Mouse (Mus musculus): Measurements from ENCODE around the gene Mansc1. TPM values are rescaled to one million over a fixed set of nuclear protein-coding genes. Genes with fewer than 3 reads are reported as not detected.

Gene Mansc1
- total RNA-seq, 2 experiments from 2014 or later: 5.0 to 6.3 TPM

DNA sequence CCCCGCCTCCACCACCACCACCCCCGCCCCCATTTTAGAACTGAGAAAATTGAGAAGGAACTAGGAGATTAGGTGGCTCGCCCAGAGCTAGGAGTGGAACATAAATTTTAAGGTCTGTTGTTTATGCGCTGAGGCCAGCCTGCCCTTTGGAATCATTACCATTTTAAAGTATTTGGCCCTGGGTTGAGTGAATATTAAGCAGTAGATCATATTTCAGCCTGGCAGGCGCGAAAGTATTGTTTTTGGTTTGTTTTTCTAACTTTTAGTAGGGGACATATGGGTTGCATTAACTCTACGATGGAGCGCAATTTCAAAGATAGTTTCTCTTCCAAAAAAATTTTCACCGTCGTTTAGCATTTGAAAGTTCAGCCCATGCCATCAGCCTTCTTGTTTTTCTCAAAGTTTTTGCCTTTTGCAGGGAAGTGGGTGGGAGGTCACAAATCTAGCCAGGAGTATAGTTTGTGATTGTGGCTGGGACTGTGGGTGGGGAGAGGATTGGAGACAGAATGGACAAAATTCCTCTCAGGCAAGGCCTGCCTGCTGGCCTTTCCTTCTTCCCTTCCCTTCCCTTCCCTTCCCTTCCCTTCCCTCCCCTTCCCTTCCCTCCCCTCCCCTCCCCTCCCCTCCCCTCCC is 29.8 kb downstream of the Mansc1 start:
- no peak for ATAC-seq (replicated peaks; ENCODE audit: poor library complexity, severe bottlenecking)

DNA sequence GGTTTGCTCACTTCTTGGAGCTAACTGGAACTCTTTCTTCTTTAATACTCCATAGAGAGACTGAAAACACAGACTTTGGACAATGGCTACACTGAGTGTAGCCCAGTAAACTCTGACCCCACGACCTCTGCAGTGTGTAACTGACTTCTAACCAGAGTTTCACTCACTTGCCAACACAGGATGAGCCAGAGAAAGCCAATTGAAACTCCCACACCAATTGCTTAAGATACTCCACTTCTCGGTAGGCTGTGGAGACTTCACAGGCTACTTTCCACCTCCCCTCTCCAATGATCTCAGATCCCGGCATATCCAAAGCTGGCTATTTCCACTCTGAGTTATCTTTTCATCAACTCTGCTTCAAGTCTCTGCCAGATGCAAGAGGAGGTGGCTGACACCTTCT is 30.5 kb downstream of the Mansc1 start:
- ATAC-seq (replicated peaks; ENCODE audit: poor library complexity, severe bottlenecking): no peak

- no peak for ATAC-seq (replicated peaks; ENCODE audit: poor library complexity, severe bottlenecking)
Measured at GRCm38 (mm10) chr6:134601130-134601529, 31.2 kb downstream of the Mansc1 start.

DNA sequence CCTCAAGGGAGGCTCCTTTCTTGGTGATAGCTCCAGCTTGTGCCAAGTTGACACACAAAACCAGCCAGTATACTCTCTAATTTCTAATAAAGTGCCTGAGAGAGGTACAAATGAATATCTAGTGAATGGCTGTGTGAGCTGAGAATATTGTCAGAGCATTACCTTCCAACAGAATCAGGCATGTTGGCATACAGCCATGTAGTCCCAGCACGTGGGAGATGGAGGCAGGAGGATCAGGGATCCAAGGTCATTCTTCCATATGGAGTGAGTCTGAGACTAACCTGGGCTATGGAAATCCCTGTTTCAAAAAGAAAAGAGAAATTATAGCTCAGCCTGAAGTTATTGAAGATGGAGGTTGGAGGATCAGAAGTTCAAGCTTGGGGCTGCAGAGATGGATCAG is 33.0 kb downstream of the Mansc1 start:
- no peak for ATAC-seq (replicated peaks; ENCODE audit: poor library complexity, severe bottlenecking)

DNA sequence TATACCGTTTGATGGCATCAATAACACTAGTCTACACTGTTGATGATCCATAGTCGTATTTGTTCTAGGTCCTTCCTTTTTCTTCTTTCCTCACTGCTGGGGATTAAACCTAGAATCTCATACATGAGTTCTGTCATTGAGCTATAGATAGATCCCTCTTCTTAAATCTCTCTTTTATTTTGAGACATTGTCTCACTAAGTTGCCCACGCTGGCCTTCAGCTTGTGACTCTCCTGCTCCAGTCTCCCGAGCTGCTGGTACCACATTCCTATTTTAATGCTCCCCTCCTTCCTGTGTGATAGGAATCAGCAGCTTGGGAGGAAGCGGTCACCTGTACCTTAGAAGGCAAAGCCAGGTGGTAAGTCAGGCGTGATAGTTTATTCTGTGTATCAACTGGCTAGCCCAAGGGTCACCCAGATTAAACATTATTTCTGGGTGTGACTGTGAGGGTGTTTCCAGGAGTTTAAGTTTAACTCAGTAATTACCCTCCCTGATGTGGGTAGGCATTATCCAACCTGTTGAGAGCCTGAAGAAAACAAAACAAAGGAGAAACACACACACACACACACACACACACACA is 34.5 kb downstream of the Mansc1 start:
- no peak for ATAC-seq (replicated peaks; ENCODE audit: poor library complexity, severe bottlenecking)

DNA sequence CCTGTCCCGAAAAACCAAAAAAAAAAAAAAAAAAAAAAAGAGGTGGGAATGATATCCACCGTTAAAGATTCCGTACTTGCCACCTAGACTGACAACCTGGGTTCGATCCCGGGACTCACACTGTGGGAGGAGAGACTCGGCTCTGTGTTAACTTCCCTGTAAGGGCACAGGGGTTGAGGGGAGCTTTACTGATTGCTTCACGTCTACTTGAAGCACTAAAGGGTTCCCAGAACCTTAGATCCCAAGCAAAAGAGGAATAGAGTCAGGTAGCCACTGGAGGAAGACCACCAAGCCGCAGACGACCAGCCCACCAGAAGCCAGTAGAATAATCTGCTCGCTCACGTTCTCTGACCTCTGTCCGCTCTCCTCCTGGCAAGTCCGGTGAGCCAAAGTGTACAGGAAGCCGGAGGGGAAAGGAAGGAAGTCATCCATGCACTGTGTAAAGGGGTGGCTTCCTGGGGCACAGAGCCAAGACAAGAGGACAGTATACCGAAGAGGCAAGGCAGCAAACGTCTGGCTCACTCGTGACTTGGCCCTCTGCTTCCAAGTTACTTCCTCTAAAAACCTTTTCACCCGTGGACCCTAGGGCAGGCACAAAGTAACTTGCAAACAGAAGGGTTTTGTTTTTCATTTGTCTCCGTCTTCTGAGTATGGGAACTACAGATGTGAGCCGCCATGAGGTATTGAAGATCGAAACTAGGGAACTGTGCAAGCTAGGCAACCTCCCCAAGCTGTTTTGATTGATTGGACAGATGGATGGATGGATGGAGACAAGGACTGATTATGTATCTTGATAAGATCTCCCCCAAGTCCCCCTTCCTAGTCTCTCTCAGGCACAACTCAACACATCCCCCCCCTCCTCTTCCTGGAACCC is 37.5 kb downstream of the Mansc1 start:
- ATAC-seq (replicated peaks; ENCODE audit: poor library complexity, severe bottlenecking): peak; percentile 93

DNA sequence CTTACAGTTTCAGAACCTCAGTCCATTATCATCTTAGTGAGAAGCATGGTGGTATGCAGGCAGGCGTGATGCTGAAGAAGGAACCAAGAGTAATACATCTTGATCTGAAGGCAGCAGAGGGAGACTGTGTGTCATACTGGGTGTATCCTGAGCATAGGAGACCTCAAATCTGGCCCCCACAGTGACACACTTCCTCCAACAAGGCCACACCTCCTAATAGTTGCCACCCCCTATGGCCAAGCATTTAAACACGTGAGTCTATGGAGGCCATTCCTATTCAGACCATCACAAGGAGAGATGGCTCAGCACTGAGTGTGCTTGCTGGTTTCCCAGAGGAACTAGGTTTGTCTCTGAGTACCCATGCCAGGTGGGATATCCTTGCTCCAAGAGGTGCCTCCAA is 40.7 kb downstream of the Mansc1 start:
- no peak for ATAC-seq (replicated peaks; ENCODE audit: poor library complexity, severe bottlenecking)

DNA sequence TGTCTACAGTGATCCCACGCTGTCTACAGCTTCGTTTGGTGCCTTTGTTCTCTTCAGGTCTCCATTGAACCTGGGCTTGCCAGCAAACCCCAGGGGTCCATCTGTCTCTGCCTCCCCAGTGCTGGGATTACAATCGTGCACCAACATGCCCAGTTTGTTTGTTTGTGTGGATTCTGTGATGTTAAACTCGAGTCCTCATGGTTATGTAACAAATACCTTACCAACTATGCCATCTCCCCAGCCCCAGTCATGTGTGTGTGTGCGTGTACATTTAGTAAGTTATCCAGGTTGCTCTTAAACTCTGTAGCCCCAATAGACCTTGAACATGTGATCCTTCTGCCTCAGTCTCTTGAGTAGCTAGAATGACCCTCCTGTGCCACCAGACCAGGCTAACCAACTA is 46.0 kb downstream of the Mansc1 start:
- ATAC-seq (replicated peaks; ENCODE audit: poor library complexity, severe bottlenecking): no peak

DNA sequence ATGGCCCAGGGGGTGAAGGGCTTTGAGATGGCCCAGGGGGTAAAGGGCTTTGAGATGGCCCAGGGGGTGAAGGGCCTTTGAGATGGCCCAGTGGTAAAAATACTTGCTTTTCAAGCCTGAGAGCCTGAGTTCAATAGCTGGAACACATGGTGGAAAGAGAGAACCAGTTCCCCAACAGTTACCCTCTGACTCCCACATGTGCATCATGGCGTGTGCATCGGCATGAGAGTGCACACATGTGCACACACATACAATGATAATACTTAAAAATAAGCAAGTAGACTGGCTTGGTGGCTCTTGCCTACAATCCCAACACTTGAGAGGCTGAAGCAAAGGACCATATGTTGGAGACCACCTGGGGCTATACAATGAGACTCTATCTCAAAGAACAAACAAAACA is 47.7 kb downstream of the Mansc1 start:
- ATAC-seq (replicated peaks; ENCODE audit: poor library complexity, severe bottlenecking): no peak

DNA sequence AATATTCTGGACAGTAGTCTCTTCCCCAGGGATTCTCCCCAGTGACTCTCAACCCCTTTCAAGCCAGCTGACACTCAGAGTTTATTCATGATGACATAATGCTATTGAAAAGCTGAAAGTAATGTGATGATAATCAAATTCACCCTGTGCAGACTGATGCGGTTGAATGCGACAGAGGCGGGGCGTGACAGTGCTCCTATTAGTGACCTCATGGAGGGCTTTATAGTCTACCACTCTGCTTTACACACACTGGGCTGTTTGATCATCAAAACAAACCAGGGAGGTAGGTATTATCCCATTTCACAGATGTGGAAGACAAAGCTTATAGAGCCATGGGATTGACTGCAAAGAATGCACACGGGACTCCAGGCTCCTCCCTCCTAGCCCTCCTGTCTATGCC is 50.2 kb downstream of the Mansc1 start:
- ATAC-seq (replicated peaks; ENCODE audit: poor library complexity, severe bottlenecking): no peak

- ATAC-seq (replicated peaks; ENCODE audit: poor library complexity, severe bottlenecking): no peak
Measured at GRCm38 (mm10) chr6:134579506-134579905, 52.8 kb downstream of the Mansc1 start.

DNA sequence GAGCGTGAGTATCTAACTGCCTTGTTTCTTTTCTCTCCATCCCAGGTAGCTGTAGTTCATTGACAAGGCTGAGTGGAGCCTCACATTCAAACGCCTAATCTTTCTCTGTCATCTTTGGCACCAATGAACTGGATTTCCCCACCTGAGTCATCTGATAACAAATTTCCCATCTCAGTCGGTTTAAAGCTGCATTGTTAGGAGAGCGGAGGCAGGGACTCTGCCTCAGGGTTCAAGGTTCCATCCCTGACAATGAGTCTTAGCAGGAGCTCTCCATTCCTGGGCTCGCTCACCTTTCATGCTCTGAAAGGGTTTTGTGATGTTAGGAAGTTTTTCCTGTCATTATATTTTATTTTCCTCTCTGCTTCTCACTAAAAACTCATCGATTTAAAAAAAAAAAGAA is 54.2 kb downstream of the Mansc1 start:
- no peak for ATAC-seq (replicated peaks; ENCODE audit: poor library complexity, severe bottlenecking)

- no peak for ATAC-seq (replicated peaks; ENCODE audit: poor library complexity, severe bottlenecking)
Measured at GRCm38 (mm10) chr6:134575288-134575741, 57.0 kb downstream of the Mansc1 start.

GRCm38 (mm10) chr6:134567986-134568556 is 64.2 kb downstream of the Mansc1 start:
- ATAC-seq (replicated peaks; ENCODE audit: poor library complexity, severe bottlenecking): no peak

GRCm38 (mm10) chr6:134566818-134567485 is 65.3 kb downstream of the Mansc1 start, which contains the start of gene Lrp6:
Gene Lrp6, minus strand, starts transcription at chr6:134566965.
- ATAC-seq (replicated peaks; ENCODE audit: poor library complexity, severe bottlenecking): peak; percentile 88

- ATAC-seq (replicated peaks; ENCODE audit: poor library complexity, severe bottlenecking): peak; percentile 3; the same call in 1 of the 2 replicates
Measured at GRCm38 (mm10) chr6:134566248-134566817, 66.0 kb downstream of the Mansc1 start.

GRCm38 (mm10) chr6:134565606-134566247 is 66.6 kb downstream of the Mansc1 start:
- peak; percentile 43 for ATAC-seq (replicated peaks; ENCODE audit: poor library complexity, severe bottlenecking)

DNA sequence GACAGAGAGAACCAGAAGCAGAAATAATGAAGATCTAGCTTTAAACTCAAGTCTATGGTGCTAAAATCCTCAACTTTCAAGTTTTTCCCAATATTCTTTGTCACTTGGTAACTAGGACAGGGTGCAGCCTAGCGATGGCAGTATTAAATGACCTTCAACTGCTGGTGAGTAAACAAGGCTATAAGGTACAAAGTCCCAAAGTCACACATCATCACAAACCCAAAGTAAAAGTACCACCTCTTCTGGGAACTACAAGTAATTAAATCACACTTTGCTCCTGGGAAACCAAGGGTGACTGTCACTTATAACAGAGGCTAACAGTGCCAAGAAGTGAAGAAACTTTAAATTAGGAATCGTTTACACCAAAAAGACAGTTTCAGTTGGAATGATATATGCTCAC is 67.7 kb downstream of the Mansc1 start:
- ATAC-seq (replicated peaks; ENCODE audit: poor library complexity, severe bottlenecking): no peak

DNA sequence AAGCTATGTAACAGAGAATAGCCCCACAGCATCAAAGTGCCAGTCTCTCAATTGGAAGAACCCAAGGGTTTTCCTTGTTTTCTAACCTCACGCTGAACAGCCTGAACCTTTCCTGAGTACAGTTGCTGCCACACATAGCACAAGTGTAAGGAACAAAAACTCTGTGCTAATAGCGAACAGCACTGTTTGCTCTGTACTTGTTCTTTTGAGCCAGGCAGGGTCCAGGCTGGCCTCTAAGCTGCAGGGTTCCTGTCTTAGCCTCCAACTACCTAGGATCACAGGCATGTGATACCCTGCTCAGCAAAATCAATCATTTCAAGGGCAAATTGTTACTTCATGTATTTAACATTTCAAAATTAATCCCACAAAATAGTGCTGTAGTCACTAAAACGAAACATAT is 72.7 kb downstream of the Mansc1 start:
- no peak for ATAC-seq (replicated peaks; ENCODE audit: poor library complexity, severe bottlenecking)
